Mouse (Mus musculus): ENCODE data around the gene Sbk1.
"Not testable (repeated sequence)": the region's sequence is repeated elsewhere in the genome, so short reads cannot be mapped to it uniquely, and the experiment has no call there.

Sbk1 gene

DNA sequence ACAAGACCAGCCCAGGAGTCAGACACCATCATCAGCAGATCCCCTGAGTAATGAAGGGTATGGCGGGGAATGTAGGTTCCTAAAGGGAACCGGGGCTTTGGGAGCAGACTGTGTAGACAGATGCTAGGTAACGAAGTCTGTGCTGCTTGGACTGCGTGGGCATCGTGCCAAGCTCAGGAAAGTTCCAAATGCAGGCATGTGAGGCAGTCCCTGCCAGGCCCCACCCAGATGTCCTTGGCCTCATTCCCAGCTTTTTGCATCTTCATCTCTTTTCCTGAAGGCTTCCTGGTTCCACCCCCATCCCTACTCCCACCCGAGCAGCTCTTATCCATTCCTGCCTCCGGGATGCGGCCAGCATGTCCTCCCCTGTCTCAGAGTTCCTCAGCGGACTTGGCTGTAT, 6.5 kb upstream of the Sbk1 start:
- DNase-seq: peak; percentile 79

DNA sequence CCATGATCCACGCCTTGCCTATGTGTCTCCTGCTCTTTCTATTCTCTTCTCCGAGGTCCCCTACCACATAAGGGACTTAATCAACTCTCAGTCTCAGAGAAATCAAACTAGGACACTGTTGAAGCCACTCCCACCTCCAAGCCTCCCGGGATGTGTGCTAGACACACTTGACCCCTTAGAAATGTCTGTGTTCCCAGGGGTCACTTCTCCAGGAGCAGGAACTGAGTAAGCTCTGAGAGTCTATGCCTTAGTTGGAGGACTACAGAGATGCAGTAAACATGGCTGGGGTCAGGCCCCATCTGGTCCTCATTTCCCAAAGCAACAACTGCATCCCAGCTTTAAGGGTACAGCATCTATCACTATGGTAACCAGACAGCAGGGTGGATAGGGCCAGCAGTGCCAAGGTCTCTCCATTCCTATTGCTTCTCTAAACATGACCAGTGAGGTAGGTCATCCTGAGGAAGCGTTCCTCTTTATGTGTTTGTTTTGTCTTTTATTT, 6.0 kb upstream of the Sbk1 start:
- no peak for DNase-seq

DNA sequence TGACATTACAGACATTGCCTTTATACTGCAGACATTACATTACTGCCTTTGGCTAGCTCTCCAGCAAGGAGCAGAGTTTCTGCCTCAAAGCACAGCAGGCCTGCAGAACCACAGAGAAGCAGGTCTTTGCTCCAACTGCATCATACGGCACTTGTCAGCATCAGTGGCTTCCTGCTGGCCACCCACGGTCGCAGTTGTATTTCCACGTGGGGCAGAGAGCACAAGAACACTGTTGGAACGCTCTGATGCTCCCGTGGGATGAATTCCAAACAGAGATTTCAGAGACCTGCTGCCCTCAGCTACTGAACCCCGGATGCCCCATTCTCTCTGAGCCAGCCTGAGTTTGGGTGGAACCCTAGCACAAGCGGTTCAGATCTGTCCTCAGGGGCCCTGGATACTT, 4.8 kb upstream of the Sbk1 start:
- DNase-seq: no peak

DNA sequence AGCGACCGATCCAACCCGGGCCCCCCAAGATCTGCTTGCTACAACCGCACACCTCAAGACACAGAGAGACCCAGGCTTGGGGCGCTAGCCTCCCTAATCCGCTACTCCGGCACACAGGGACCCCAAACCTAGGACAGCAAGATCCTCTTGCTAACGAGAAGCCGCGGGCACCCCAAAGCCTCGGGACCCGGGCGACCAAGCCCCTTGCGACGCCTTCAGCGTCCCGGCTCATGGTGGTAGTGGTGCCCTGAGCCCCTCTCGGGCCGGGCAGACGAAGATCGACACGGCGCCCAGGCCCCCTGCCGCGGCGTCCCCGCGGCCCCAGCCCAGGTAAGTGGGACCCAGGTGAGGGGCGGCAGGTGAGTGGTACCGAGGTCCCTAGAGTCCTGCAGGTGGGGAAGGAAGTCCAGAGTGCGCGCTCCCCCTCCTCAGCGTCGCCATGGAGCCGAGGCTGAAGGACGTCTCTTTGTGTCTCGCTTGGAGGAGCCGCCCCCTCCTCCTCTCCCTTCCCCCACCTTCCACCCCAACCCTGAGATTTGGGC, 422 bp downstream of the Sbk1 start:
- DNase-seq: no peak

DNA sequence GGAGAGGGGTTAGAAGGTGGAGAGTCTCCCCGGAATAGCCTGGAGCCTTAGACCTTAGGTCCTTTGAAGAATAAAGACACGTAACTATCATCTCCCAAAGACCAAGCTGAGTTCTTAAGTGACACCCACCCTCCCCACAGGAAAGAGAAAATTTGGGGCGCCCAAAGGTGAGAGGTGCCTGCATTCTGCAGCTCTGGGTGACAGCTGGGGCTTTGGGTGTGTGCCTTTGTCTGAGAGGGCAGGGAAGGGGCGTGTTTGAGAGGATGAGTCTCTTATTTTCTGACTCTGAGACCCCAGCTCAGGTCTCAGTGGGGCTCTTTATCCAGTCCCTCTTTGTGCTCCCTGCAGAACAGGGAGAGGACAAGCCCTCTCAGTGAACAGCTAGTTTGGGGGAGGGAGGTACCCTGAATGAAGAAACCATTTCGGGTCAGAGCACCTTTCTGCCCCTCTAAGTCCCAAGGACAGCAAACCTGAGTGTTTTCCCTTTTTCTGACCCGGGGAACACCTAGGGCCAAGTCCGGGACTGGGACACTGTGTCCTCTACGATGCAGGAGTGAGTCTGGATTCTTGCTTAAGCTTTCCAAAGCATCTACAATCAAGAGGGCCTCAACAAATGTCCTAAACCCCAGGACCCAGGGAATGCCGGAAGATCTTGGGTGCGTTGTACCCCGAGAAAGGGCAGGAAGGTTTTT, 1.1 kb downstream of the Sbk1 start:
- DNase-seq: no peak

DNA sequence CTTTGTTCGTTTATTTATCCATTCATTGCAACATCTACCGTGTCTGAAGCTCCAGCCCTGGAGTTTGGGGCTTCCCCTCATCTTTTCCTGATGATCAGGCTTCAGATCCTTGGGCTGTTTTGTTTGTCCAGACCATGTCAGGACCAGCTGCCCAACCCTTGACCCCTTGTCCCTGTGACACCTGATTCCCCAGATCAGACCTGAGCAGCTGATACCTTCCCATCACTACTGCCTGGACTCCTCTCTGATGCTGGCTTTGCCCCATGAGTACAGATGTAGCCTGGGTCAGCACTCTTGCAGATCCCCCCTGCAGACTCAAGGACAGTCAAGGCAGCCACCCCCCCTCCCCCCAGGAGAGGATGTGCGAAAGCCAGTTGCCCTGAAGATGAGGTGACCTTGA, 1.7 kb downstream of the Sbk1 start:
- DNase-seq: no peak

DNA sequence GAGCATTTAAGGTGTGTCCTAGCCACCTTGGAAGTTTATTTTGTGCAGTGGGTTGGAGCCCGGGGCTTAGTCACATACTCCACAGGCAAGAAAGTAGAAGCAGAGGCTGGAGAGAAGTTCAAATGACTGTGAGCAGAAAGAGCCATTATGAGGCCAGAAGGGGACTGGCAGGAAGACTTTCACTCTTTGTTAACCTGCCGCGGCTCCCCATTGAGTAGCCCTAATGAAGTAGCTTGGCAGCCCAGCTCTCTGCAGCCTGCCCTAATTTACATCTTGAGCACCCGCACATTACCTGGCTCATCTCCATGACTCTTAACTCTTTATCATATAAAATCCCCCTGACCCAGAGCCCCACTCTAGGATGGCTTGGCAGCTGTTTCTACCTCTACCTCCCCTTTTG, 2.2 kb downstream of the Sbk1 start:
- peak; percentile 81 for DNase-seq

DNA sequence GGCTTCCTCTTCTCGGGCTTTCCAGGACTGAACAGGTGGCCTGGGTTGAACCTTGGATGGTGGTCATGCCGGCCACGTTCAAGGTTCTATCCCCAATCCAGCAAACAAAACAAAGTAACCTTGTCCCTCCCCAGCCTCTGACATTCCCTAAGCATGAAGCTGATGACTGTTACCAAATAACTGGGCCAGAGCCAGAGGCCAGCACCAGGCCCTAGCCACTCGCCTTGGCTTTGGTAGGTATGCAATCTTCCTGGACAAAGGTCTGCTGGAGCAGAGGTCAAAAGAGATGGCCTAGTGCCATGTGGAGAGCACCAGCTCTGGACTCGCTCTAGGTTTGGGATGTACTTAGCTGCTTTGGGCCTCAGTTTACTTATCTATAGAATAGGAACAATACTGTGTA, 3.3 kb downstream of the Sbk1 start:
- DNase-seq: no peak

DNA sequence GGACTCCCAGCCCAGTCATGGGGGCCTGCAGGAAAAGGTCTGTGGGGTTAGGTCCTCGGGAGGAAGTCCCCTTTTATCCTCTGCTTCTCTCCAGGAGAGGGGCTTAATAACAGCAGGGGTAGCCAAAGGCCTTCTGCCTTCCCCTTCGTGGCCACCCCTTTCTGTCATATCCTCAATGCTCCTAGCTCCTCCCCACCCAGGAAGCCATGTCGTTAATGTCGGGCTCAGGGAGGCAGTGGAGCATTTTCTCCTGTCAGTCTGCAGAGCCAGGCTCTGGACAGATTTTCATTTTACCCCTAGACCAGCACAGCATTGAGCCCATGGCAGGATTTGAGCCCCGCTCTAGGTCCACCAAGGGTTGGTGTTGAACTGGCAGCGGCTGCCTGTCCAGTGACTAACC, 3.9 kb downstream of the Sbk1 start:
- no peak for DNase-seq

DNA sequence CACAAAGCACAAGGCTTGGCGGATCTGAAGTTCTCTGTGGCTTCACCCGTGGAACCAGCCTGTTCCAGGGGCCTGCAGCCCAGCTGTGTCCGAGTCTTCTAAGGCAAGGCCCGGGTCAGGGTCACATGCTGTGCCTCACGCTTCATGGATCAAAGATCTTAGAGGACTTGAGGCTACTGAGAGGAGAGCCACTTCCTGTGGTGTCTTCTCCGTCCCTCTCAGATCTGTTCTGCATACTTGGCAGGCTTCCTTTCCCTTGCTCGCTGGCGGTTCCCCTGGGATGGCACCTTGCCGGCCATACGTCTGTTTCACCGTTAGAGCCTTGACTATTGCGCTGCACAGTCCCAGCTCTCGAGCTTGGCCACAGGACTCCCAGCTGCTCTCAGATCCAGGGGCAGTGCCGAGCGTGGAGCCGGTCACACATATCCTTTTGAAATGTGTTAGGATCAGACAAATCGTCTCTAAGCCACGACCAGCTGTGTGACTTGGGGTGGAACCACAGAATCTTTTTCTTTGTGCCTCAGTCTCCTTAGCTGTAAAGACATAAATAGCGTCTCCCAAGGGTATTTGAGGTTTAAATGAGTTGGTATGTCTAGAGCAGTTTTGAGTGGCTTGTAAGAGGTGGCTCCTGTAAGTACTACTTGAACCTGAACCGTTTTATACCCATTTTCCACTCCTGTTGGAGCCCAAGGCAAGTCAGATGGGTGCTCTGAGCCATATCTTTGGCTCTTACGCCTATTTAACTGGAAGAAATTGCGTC, 5.3 kb downstream of the Sbk1 start:
- DNase-seq: no peak

DNA sequence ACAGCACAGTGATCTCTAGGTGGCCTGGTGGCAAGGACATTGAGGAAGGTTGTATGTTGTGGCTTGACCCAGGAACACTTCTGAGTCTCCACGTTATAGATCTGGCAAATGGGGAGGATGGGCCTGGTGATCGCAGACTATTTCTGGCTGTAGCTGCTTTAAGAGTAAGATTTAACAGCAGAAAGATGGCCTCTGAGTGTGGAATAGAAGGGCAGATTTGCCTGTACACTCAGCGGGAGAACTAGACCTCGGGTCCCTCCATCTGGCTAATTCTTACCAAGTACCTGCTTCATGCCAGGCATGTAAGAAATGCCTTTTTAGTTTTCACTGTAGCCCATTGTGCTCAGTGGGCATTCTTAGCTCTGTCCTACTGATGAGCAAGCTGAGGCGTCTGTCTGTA, 6.4 kb downstream of the Sbk1 start:
- DNase-seq: peak; percentile 67

DNA sequence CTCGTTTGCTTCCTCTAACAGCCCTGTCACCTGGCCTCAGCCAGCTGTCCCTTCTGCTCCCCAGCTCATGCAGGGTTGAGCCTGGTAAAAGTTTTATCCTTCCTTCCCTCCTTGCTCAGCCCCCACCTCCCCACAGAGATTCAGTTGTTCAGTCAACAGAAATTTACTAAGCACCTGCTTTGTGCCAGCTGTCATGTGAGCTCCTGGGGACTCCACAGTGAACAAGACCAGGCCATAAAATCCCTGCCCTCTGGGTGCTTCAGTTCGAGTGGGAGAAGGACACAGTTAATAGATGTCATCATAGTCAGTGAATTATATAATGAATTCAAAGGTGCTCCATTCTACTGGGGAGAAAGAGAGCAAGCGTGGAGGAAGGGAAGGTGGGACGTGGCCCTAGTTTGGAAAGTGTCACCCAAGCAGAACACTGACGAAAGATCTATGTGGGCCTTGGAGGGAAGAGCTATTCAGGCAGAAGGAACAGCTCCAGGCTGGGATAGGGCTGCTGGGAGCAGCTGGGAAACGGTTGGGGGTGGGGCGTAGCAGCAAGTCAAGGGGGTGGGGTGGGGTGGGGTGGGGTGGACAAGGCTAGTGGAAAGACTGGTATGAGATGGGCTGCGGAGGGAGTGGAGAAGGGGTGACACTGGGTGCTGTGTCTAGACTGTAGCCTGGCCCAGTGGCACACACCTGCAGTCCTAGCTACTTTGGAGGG, 7.5 kb downstream of the Sbk1 start:
- peak; percentile 42 for DNase-seq

DNA sequence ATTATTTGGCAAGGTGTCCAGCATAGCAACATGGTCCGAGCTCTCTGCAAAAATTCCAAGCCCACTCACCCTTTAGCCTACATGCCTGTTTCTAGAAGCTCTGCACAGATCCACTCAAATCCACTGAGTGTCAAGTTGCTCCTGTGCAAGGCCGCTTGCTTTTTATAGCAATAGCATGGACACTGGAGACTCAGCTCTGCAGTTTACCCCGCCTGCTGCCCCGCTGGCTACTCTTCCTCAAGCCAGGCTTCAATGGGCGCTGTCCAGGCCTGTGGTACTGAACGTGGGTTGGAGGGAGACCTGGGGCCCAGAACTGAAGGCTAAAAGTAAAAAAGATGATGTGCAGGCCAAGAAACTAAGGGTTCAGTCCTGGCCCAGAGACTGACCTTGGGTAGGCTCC, 8.3 kb downstream of the Sbk1 start:
- DNase-seq: no peak

DNA sequence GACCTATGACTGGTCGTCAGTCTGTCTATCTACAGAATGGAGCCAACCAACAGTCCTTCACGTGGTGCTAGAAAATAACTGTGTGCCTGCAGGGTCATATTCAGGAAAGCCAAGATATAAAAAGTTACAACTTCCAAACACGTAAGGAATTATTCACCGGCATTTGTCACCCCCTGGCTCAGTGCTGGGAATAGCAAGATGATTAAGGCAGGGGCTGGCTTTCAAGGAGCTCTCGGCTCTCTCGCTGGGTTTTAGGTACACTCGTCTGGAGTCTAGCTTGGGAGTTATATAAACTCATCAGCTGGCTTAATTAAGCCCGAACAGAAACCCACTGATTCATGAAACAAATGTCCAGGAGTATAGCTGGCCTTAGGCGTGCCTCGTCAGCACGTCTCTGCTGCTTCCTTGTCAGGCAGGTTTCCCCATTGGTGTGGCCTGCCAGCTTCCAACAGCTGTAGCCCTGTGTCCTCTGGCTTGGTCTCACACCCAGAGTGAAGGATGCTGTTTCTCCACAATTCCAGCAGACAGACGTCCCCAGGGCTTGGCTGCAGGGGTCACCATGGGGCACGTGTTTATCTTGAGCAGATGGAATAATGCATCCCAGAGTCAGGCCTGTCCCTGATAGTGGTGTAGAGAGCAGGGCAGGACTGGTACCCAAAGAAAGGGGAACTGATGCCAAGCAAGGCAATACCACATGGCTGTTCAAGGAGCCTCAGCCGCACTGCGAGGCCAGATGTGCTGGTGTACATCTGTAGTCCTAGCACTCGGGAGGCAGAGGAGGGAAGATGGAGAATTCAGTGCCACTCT, 9.7 kb downstream of the Sbk1 start:
- no peak for DNase-seq

DNA sequence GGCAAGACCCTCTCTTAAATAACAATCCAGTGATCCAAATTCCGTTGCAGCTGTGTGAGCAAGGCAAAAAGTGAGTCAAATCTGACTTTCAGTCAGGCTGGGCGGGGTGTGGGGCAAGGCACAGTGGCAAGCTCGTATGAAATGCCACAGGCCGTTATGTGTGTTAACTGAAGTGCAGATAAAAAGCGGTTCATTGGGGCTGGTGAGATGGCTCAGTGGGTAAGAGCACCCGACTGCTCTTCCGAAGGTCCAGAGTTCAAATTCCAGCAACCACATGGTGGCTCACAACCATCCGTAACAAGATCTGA, 10.2 kb downstream of the Sbk1 start:
- DNase-seq: not testable (repeated sequence)

DNA sequence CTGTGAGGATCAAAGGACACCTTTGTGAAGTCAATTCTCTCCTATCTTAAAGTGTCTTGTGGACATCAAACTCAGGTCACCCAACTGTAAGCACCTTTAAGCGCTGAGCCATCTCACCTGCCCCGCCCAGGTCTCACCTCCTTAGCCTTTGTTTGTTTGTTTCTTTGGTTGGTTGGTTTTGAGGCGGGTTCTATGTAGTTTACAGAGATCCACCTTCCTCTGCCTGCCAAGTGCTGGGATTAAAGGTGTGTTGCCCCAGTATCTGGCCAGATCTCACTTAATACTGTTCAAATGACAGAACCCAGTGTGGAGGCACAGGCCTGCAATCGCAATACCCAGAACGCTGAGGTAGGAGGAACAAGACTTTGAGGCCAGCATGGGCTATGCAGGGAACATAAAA, 11.6 kb downstream of the Sbk1 start:
- DNase-seq: no peak

DNA sequence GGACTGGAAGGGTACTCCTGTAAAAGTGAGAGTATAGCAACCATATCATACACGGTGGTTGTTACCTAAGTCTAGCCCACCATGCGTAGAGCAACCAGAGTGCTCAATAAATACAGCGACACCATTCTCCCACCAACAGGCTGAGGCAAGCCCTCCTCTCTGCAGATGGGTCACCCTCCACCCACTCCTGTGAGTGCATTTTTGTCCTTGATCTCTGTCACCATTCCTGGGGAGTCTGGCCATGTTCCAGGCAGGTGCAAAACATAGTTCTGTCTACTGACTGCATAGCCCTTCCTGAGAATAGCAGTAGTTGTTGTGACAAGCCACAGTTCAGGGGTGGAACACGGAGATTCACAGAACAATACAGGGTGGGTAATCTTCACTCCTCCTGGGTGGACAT, 12.0 kb downstream of the Sbk1 start:
- no peak for DNase-seq

DNA sequence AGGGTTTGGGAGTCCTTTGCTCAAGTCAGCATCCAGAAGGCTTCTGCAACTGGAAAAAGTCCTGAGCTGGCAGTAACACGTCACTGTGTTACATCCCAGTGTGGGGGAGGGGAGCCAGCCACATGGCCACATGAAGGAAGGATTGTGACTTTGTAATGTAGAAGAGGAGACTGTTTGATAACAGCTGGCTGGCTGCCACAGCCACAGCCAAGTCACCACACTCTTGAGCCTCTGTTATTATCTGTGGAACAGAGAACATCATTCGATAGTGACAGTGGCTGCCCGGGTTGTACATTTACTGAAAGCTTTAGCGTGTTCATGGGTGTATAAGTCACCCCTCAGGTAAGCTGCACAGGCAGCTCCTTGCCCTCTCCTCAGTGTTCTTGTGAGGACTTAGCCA, 12.4 kb downstream of the Sbk1 start:
- peak; percentile 28 for DNase-seq

DNA sequence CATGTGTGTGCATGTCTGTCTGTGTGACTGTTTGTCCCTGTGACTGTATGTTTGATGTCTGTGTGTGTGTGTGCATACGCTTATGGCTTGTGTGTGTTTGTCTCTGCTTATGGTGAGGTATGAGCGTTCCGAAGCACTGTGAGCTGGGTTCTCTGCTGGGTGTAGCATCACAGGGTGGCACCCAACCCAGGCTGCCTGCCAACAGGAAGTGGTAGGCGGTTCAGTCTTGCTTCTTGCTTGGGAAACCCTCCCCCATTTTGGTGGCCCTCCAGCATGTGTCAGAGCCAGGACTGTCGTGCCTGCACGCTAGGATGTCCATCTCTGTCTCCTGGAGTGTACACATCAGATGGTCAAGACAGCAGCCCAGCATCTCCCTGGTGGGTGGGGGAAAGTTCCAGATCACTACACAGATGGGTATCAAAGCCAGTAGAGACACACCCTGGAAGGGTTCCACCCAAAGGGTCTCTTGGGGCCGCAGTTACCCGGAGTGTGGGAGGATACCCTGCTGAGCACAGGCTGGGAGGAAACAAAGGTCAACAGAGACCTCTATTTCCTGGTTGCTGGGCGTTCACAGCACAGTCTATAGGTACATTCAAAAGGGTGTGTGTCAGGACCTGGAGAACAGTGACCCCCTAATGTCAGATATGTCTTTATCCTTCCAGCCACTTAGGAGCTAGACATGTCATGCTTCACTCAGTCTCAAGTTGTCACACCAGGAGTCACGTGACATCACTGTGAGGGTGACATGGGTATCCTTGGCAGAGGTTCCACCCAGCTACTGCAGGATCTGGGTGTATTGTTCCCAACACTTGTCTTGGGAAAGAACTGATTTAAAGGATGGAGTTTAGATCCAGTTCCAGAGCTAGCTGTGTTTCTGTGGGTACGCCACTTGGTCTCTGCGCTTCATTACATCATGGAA, 13.1 kb downstream of the Sbk1 start:
- DNase-seq: peak; percentile 66

DNA sequence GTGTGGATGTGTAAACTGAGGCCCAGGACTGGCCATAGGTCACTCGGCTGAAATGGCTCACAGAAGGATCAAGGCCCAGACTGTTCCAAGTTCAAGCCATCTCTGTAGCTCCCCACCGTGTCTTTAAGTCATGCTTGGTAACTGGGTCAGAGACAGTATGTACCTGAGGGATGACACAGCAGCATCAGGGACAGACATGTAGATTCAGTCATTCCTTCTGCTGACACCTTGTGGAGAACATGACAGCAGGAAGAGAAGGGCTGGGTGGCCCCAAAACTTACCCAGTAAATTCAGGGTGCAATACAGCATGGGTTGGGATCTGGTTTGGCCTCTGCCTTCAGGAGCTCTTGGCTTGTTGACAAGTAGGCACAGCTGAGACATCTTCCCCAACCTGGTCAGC, 13.9 kb downstream of the Sbk1 start:
- peak; percentile 47 for DNase-seq

DNA sequence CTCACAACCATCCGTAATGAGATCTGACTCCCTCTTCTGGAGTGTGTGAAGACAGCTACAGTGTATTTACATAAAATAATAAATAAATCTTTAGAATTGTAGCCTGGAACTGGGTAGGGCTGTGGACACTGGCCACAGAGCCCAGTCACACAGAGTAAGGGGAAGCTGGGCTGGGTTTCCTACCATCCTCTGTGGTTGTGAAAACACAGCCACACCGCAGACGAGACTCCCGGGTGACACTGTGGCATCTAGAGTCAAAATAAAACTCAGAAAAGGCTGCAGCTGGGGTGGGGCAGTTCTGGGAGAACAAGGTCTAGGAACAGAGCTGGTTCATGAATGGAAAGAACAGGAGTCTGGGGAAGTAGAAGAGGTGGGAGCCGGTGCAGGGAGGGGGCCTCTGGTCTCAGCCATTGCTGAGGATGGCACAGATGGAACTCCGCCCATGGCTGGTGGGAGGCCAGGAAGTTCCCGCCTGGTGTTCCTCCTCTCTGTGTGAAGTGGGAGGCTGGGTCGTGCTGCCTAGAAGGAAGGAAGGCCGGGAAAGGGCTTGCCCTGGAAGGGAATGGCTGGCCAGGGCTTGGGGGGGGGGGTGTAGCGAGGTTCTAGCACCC, 15.2 kb downstream of the Sbk1 start:
- DNase-seq: peak; percentile 69

Measured in cerebellum, adult 9-10 months (tissue).